Mouse (Mus musculus) adrenal gland (tissue): ENCODE measurements around the gene Eef1g.

Experiments used
- intact Hi-C: fragments of 180-260 bp; cut with DNase I; formaldehyde crosslinking; loops from one replicate; pipeline ENCODE4 v1.15.1; 2025

Eef1g gene

GRCm38 (mm10) chr19:9019298-9019697 lies 52.5 kb downstream of the Eef1g start:
- intact Hi-C loops, result no loop called here

DNA sequence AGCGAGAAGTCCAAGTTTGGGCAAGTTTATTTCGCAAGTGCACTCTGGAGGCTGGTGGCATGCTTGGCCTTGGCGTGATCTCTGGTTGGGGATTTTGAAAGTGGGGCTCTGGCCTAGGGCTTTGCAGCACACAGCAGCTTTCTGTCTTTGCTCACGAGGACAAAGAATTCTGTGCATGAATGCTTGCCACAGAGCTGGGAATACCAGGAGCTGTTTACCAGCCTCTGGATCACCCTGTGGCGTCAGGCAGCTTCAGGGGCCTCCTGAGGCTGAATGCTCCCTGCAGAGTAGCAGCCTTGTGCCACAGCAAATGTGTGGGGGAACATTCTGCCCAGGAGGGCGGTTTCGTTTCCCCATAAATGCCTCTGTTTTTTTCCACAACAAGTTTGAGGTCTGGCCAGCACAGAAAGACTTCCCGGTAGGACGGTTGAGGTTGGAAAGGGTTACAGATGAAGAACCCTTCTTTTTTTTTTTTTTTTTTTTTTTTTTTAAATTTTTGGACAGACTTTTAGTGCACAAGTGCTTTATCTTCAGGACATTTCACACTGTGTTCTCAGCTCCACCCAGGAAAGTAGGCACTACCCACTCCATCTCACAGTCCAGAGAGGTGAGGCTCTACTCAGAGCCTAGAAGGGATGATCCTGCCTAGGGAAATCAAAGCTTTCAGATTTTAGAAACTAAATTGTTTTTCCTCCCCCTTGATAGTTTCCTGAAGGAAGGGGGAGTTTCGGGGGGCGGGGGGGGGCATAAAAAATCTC lies 56.4 kb downstream of the Eef1g start:
- intact Hi-C loops, result no loop called here

DNA sequence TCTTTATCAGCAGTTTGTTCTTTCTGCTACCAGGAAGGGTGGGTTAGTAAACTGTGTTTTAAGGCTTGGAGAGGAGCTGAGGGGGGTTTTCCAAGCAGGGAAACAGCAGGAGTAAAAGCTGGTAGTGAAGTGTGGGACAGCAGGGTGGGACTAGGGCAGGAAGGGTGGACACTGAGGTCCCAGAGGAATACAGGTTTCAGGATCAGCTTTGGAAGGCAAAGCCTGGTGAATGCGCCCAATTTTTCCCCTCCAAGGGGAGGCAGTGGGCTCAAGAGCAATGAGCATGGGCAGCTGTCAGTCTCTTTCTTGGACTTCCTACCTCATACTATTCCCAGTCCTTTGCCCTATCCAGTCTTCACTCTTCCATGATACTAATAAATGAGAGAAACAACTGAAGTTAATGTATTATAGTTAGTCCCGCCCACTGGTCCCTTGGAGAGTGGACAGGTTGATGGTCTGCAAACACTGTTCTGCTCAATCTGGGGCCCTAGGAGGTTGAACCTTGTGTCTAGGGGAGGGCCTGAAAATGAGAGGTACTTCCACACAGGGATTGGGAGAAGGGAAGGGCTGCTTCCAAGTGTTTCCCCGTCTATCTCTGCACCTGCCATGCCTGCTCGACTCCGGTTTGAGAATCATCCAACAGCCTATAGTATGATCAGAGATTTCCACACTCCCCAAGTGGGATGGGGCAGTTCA lies 58.9 kb downstream of the Eef1g start:
- intact Hi-C loops, result no loop called here

DNA sequence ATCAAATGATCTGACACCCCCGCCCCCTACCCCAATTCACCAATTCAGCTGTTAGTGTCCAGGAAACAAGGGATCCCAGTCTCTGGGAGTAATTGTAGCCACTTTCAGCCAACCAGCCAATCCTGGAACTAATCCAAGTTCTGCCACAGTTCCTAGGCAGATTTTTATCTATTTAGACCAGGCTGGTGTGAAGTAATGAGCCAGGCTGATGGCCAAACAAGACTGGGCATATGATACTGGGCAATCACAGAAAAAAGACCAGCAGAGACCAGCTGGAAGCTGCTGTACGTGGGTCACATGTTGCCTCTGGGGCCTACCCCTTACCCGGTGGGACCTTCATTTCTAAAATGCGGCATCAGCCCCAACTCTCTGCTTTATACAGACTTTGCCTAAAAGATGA lies 59.8 kb downstream of the Eef1g start:
- intact Hi-C loops, result no loop called here

GRCm38 (mm10) chr19:9027795-9028194 lies 61.0 kb downstream of the Eef1g start:
- intact Hi-C loops, result no loop called here
